ENCODE assay signal across 29 mouse cellular contexts in genomic region chr10:76701446-76701845, GRCm38 (mm10). TPM values are rescaled to one million over a fixed set of nuclear protein-coding genes. Genes with fewer than 3 reads are reported as not detected.
DNase-seq lines count a peak whose midpoint lies in the region; ATAC-seq and TF ChIP-seq lines count a peak whose summit lies in the region.
"Had no signal": no experiment of that assay in that cellular context is flagged by ENCODE, and none has a peak within 500 bp of the region (broad histone marks: within the 10 kb centered on the region; RNA-seq: fewer than 3 reads in every experiment).

No protein-coding gene starts in this region.

- no peaks in the 10 kb centered on the region for H3K4me1 ChIP-seq in kidney, postnatal 0 days (replicated peaks; ENCODE audit: insufficient read depth, low read length)
- H3K4me1 ChIP-seq in lung, embryonic 16.5 days (replicated peaks; ENCODE audit: control insufficient read depth, insufficient read depth, low read length): peaks cover 10% of the 10 kb centered on the region
- H3K4me1 ChIP-seq: forebrain, embryonic 10.5 days; forebrain, embryonic 13.5 days; heart, embryonic 12.5 days; hindbrain, embryonic 10.5 days; hindbrain, embryonic 13.5 days had no signal

- DNase-seq in gastrocnemius, adult 2 months: no peak
- no peak for DNase-seq in gastrocnemius, postnatal 36 days
- peak; percentile 52 for DNase-seq in kidney, postnatal 0 days (ENCODE audit: low spot score)
- no peak for DNase-seq in kidney, adult 11 months
- DNase-seq in lung, postnatal 25 days (ENCODE audit: low spot score): no peak
- DNase-seq in adipocyte (ENCODE audit: low spot score): peak; percentile 52
- DNase-seq: adrenal gland, adult 2 months; adrenal gland, postnatal 14 days; B cell, adult 2 months; cerebellum, adult 11 months; cerebellum, adult 2 months; cerebellum, adult 9-11 months; cerebellum, postnatal 25 days; gastrocnemius, postnatal 14 days; heart, adult 18-20 months; heart, postnatal 10 days; heart, postnatal 36 days had no signal

- H3K27ac ChIP-seq in gastrocnemius, adult 2 months: peak overlapping the region; percentile 8; the same call in 1 of the 2 replicates
- H3K27ac ChIP-seq in kidney, postnatal 0 days: no peak overlapping the region
- H3K27ac ChIP-seq in lung, embryonic 16.5 days (ENCODE audit: low read length): peak overlapping the region; percentile 60; the same call in 1 of the 2 replicates
- H3K27ac ChIP-seq: forebrain, embryonic 10.5 days; forebrain, embryonic 13.5 days; heart, embryonic 15.5 days; hindbrain, embryonic 10.5 days; hindbrain, embryonic 13.5 days had no signal

- no peak for ATAC-seq in kidney, postnatal 0 days (replicated peaks; ENCODE audit: low FRiP score, low read depth)
- ATAC-seq in lung, embryonic 16.5 days (ENCODE audit: low read depth): no peak
- ATAC-seq: forebrain, embryonic 13.5 days; forebrain, embryonic 16.5 days; hindbrain, embryonic 16.5 days; Patski had no signal

- no peak overlapping the region for H3K4me3 ChIP-seq in gastrocnemius, adult 2 months
- H3K4me3 ChIP-seq in kidney, postnatal 0 days (replicated peaks; ENCODE audit: low read depth, low read length): no peak overlapping the region
- no peak overlapping the region for H3K4me3 ChIP-seq in lung, embryonic 16.5 days (ENCODE audit: low read length)
- H3K4me3 ChIP-seq: forebrain, embryonic 10.5 days; forebrain, embryonic 13.5 days; heart, embryonic 12.5 days; heart, embryonic 15.5 days; hindbrain, embryonic 10.5 days; hindbrain, embryonic 13.5 days had no signal

- H3K9ac ChIP-seq in kidney, postnatal 0 days (ENCODE audit: low read depth, low read length): no peak overlapping the region
- no peak overlapping the region for H3K9ac ChIP-seq in lung, embryonic 16.5 days (ENCODE audit: low read length)
- H3K9ac ChIP-seq: forebrain, embryonic 13.5 days; heart, embryonic 12.5 days; heart, embryonic 15.5 days; hindbrain, embryonic 13.5 days had no signal

- WGBS in kidney, postnatal 0 days: 46% methylated on average over 2 of the region's 2 CpGs
- 41% methylated on average over 2 of the region's 2 CpGs for WGBS in lung, embryonic 16.5 days

- intact Hi-C loops in gastrocnemius, adult 2 months (cut with DNase I): no loop called here
- intact Hi-C loops in gastrocnemius, postnatal 36 days (cut with DNase I): no loop called here

- no peaks in the 10 kb centered on the region for H3K27me3 ChIP-seq in kidney, postnatal 0 days (ENCODE audit: insufficient read depth, low read length)
- no peaks in the 10 kb centered on the region for H3K27me3 ChIP-seq in lung, embryonic 16.5 days (ENCODE audit: control insufficient read depth, insufficient read depth, low read depth, low read length)
- H3K27me3 ChIP-seq: forebrain, embryonic 13.5 days; heart, embryonic 12.5 days; heart, embryonic 15.5 days; hindbrain, embryonic 13.5 days had no signal

- no peak overlapping the region for H3K4me2 ChIP-seq in kidney, postnatal 0 days (ENCODE audit: low read length)
- no peak overlapping the region for H3K4me2 ChIP-seq in lung, embryonic 16.5 days (ENCODE audit: low read depth, low read length)
- H3K4me2 ChIP-seq: forebrain, embryonic 13.5 days; heart, embryonic 12.5 days; heart, embryonic 15.5 days; hindbrain, embryonic 13.5 days had no signal

- no peak for TF ChIP-seq CTCF in gastrocnemius, adult 2 months (IDR thresholded peaks at IDR 0.05)
- no peak for TF ChIP-seq CTCF in kidney, postnatal 0 days (IDR thresholded peaks at IDR 0.05; ENCODE audit: low read depth)

- H3K9me3 ChIP-seq in kidney, postnatal 0 days (replicated peaks; ENCODE audit: low read length): no peaks in the 10 kb centered on the region
- no peaks in the 10 kb centered on the region for H3K9me3 ChIP-seq in lung, embryonic 16.5 days (ENCODE audit: control insufficient read depth, low read length)
- H3K9me3 ChIP-seq: forebrain, embryonic 10.5 days; forebrain, embryonic 13.5 days; G1E; heart, embryonic 15.5 days; hindbrain, embryonic 10.5 days; hindbrain, embryonic 13.5 days had no signal

- no peaks in the 10 kb centered on the region for H3K36me3 ChIP-seq in kidney, postnatal 0 days (ENCODE audit: insufficient read depth, low read length)
- H3K36me3 ChIP-seq in lung, embryonic 16.5 days (ENCODE audit: control insufficient read depth, insufficient read depth, low read length): no peaks in the 10 kb centered on the region
- H3K36me3 ChIP-seq: forebrain, embryonic 10.5 days; G1E; heart, embryonic 12.5 days; heart, embryonic 15.5 days; hindbrain, embryonic 10.5 days; hindbrain, embryonic 13.5 days had no signal

RNA-seq across cellular contexts. Expression of gene Col6a1, which starts 24.5 kb away (rescaled TPM):
- total RNA-seq in gastrocnemius, adult 2 months (2021): 10 to 100 TPM; 30.5 to 59.0 TPM
- total RNA-seq in gastrocnemius, postnatal 36 days (2021): 10 to 100 TPM; 65.2 to 82.0 TPM
- 80.9 and 81.3 TPM in 2 replicates for polyA plus RNA-seq in kidney, postnatal 0 days (2015; fragmentation: Nextera tagmentation; extraction: Ambion mirVana)
- polyA plus RNA-seq in lung, embryonic 16.5 days (2015; fragmentation: Nextera tagmentation; extraction: Ambion mirVana): 329 and 333 TPM in 2 replicates
- total RNA-seq: common myeloid progenitor, adult 5-6 weeks had no signal
- polyA plus RNA-seq: G1E had no signal

Comparison
In these comparisons a context has a peak if more than half of its experiments do, and no peak if none do; other contexts are left out.
1. DNase-seq: peak in kidney, postnatal 0 days (single experiment) and adipocyte (single experiment); none in gastrocnemius, adult 2 months (single experiment), gastrocnemius, postnatal 36 days (0 of 2), kidney, adult 11 months (single experiment) and lung, postnatal 25 days (single experiment).